Comparison of ENCODE assay signal across 8 mouse cellular contexts in the genomic region with DNA sequence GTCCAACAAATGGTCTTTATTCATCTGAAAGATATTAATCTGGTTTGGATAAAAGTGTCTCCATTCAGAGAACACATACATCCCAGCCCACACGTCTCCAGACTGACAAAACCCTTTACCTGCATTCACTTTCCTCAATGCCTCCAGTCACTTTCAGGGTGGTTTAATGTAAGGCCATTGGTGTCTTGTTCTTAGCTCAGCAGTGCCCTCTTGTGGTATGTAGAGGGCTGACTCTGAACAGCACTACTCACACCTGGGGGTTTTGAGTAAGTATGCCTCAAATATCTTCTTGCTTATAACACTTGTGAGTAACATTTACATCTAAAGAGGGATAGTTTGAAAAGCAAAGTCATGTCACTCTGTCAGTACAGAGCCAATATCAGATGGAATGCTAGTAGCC.
DNase-seq lines count a peak whose midpoint lies in the region; ATAC-seq lines count a peak whose summit lies in the region.

No protein-coding gene starts in this region.

- H3K4me1 ChIP-seq in kidney, embryonic 14.5 days (ENCODE audit: control insufficient read depth, insufficient read depth, low read length): no peaks in the 10 kb centered on the region
- no peaks in the 10 kb centered on the region for H3K4me1 ChIP-seq in limb, embryonic 10.5 days

- no peaks in the 10 kb centered on the region for H3K36me3 ChIP-seq in kidney, embryonic 14.5 days (ENCODE audit: control insufficient read depth, insufficient read depth, low read length)
- no peaks in the 10 kb centered on the region for H3K36me3 ChIP-seq in limb, embryonic 10.5 days

- H3K27me3 ChIP-seq in kidney, embryonic 14.5 days (ENCODE audit: control insufficient read depth, insufficient read depth, low read length): no peaks in the 10 kb centered on the region
- H3K27me3 ChIP-seq in limb, embryonic 10.5 days (ENCODE audit: low read depth, poor library complexity, severe bottlenecking): no peaks in the 10 kb centered on the region

- DNase-seq in kidney, adult 11 months: peak; percentile 24
- DNase-seq in R1 (ENCODE audit: low read depth, low spot score): peak; percentile 69
- DNase-seq in embryo, embryonic 11 days: peak; percentile 72
- peak; percentile 64 for DNase-seq in hindlimb bud, embryonic 11.5 days (ENCODE audit: extremely low spot score, low read depth, low spot score)
- peak; percentile 57 for DNase-seq in limb, embryonic 10.5 days (ENCODE audit: low spot score)
- peak; percentile 28 for DNase-seq in right cerebral cortex, adult 18-20 months

- no peak overlapping the region for H3K4me2 ChIP-seq in kidney, embryonic 14.5 days (replicated peaks; ENCODE audit: low read depth, low read length)

- no peaks in the 10 kb centered on the region for H3K9me3 ChIP-seq in kidney, embryonic 14.5 days (ENCODE audit: control insufficient read depth, low read length)
- no peaks in the 10 kb centered on the region for H3K9me3 ChIP-seq in limb, embryonic 10.5 days (replicated peaks)

- H3K27ac ChIP-seq in kidney, embryonic 14.5 days (ENCODE audit: low read depth, low read length): no peak overlapping the region
- no peak overlapping the region for H3K27ac ChIP-seq in limb, embryonic 10.5 days

- 13% methylated on average over 1 of the region's 1 CpGs for WGBS in kidney, embryonic 14.5 days
- WGBS in limb, embryonic 10.5 days: 16% methylated on average over 1 of the region's 1 CpGs

- ATAC-seq in kidney, embryonic 14.5 days (ENCODE audit: low FRiP score, low TSS enrichment): no peak
- ATAC-seq in inflammation-experienced regulatory T-cells, adult 6 months: no peak

- no peak overlapping the region for H3K9ac ChIP-seq in kidney, embryonic 14.5 days (ENCODE audit: low read depth, low read length)

- no peak overlapping the region for H3K4me3 ChIP-seq in kidney, embryonic 14.5 days (ENCODE audit: low read length)
- H3K4me3 ChIP-seq in limb, embryonic 10.5 days: no peak overlapping the region
